Mouse (Mus musculus) spleen, adult 2 months (tissue): ENCODE data around the gene Spatc1l. TPM values are rescaled to one million over a fixed set of nuclear protein-coding genes. Genes with fewer than 3 reads are reported as not detected.

Experiments
- DNase-seq, 2 experiments: peaks; one replicate each; pipeline versions ENCODE4 v3.0.0 to v3.0.0-alpha.2; 2012 to 2021; ENCODE audit warnings: low spot score in 2 of 2, low read depth in 1 of 2
- H3K27ac ChIP-seq: fragments of 200-500 bp; 2 replicates; pipeline ENCODE4 v1.5.1; 2012; ENCODE audit warnings: low read length, inconsistent platforms; ENCODE audit not compliant: insufficient read depth
- H3K27me3 ChIP-seq: fragments of 200-500 bp; 2 replicates; pipeline ENCODE4 v1.6.1; 2012; ENCODE audit warnings: mild to moderate bottlenecking, moderate library complexity, low read length, inconsistent platforms; ENCODE audit not compliant: control insufficient read depth, insufficient read depth
- H3K36me3 ChIP-seq: fragments of 200-500 bp; 2 replicates; pipeline ENCODE4 v1.6.1; 2012; ENCODE audit warnings: mild to moderate bottlenecking, low read length, inconsistent platforms; ENCODE audit not compliant: control insufficient read depth, insufficient read depth
- H3K4me1 ChIP-seq: fragments of 200-500 bp; 2 replicates; pipeline ENCODE4 v1.6.1; 2011; ENCODE audit warnings: inconsistent platforms; ENCODE audit not compliant: control insufficient read depth, insufficient read depth, insufficient read length
- H3K4me3 ChIP-seq: fragments of 200-500 bp; 2 replicates; pipeline ENCODE4 v1.5.1; 2011; ENCODE audit warnings: mild to moderate bottlenecking, inconsistent platforms; ENCODE audit not compliant: insufficient read depth, insufficient read length; ENCODE audit errors: extremely low read depth
- CTCF ChIP-seq: fragments of 200-500 bp; IDR thresholded peaks from 2 replicates; pipeline ENCODE4 v1.5.1; 2011; ENCODE audit warnings: mild to moderate bottlenecking, inconsistent platforms; ENCODE audit not compliant: insufficient read depth, insufficient read length, insufficient replicate concordance; ENCODE audit errors: extremely low read depth
- POLR2A ChIP-seq: fragments of 200-500 bp; IDR thresholded peaks from 2 replicates; pipeline ENCODE4 v1.6.1; 2011; ENCODE audit warnings: low read depth, low read length, inconsistent platforms
- WGBS: fragments of 180-500 bp; shearing (Covaris S2); methylation state at CpG from one replicate; pipeline ENCODE4 v1.1.7; 2018; 5-methylcytosine and 5-hydroxymethylcytosine counted together
- polyA plus RNA-seq: library from polyadenylated mRNA; depleted of rRNA; stranded (reverse); fragments of >200 nt; gene quantifications from 2 replicates; pipeline ENCODE4 v1.2.3, GENCODE M21; 2012; rRNA removed

The Spatc1l gene
- polyA plus RNA-seq, 1 experiment: not detected

- Histone ChIP-seq H3K36me3 (no peaks in the 10 kb centered on the region), H3K27me3 (no peaks in the 10 kb centered on the region), H3K4me3 (no peak overlapping the region), H3K27ac (no peak overlapping the region), H3K4me1 (no peaks in the 10 kb centered on the region)
- 48% methylated on average over 1 of the region's 1 CpGs for WGBS
- TF ChIP-seq POLR2A (no peak), CTCF (no peak)
- no peak for DNase-seq
Measured at GRCm38 (mm10) chr10:76586190-76586589, 24.1 kb downstream of the Spatc1l start.

- DNase-seq: no peak
- WGBS: 84% methylated on average over 11 of the region's 11 CpGs
- TF ChIP-seq POLR2A (no peak), CTCF (no peak)
- Histone ChIP-seq H3K27me3 (no peaks in the 10 kb centered on the region), H3K27ac (no peak overlapping the region), H3K4me1 (no peaks in the 10 kb centered on the region; the same call in 1 of the 2 replicates), H3K4me3 (no peak overlapping the region), H3K36me3 (no peaks in the 10 kb centered on the region)
Measured at GRCm38 (mm10) chr10:76590197-76590596, 28.1 kb downstream of the Spatc1l start.

DNA sequence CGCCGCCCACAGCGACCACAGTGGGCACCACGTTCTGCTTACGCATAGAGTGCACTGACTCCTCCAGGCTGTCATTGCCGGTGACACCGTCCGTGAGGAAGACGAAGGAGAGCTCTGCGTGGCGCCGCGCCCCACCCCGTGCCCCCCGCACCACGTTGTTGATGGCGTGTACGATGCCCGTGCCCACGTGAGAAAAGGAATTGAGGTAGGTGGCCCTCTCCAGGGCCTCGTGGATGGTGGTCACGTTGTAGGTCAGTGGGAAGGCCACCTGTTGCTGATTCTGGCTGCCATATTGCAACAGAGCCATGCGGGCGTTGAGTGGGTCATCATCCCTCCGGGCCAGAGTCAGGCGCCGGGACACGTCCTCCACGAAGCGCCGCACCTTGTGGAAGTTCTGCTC, 34.3 kb downstream of the Spatc1l start:
- 93% methylated on average over 31 of the region's 31 CpGs for WGBS
- Histone ChIP-seq H3K36me3 (no peaks in the 10 kb centered on the region), H3K27me3 (no peaks in the 10 kb centered on the region), H3K4me1 (no peaks in the 10 kb centered on the region; the same call in 1 of the 2 replicates), H3K27ac (no peak overlapping the region), H3K4me3 (no peak overlapping the region)
- TF ChIP-seq POLR2A (no peak), CTCF (no peak)
- DNase-seq: no peak

DNA sequence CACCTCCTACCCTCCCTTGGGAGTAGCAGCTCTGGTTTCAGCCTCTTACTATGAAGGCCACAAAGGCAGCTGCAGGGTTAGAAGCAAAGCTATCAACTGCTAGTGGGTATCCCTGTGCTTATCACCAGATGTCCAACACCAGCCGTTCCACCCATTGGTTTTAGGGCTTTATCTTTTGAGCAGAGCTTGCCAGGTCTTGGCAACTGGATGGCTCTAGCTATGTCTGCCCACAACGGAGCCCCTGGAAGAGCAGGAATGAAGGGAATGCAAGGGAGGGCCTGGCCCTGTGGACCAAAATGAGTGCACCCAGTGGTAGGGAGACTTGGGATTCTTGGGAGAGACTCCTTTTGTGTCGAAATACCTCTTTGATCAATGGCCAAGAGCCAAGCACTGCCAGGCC, 40.6 kb downstream of the Spatc1l start:
- H3K4me1 ChIP-seq: no peaks in the 10 kb centered on the region
- H3K27ac ChIP-seq: no peak overlapping the region
- DNase-seq: no peak
- no peaks in the 10 kb centered on the region for H3K27me3 ChIP-seq
- 79% methylated on average over 3 of the region's 3 CpGs for WGBS
- no peaks in the 10 kb centered on the region for H3K36me3 ChIP-seq
- H3K4me3 ChIP-seq: no peak overlapping the region
- no peak for TF ChIP-seq CTCF
- no peak for TF ChIP-seq POLR2A

DNA sequence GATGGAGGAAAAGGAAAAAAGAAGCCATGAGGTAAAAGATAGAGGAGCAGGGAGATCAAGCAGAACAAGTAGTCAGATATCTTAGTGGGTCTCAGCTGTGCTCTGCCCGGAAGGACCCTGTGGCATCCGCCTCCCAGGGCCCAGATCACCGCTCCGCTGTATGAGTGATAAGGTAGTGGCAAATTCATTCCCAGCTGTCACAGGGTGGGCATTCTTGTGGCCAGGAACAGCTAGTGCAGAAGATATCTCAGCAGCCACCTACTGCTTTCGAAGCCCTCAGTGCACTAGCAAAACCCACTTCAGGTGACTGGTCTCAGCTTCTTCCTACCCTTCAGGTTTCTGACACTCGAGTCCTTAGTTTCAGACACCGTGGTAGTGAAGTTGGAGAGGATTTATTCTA, 50.4 kb downstream of the Spatc1l start:
- no peaks in the 10 kb centered on the region for H3K4me1 ChIP-seq
- TF ChIP-seq POLR2A: no peak
- TF ChIP-seq CTCF: no peak
- no peak overlapping the region for H3K4me3 ChIP-seq
- 79% methylated on average over 7 of the region's 7 CpGs for WGBS
- H3K27me3 ChIP-seq: no peaks in the 10 kb centered on the region
- no peaks in the 10 kb centered on the region for H3K36me3 ChIP-seq
- no peak for DNase-seq
- H3K27ac ChIP-seq: no peak overlapping the region

Other genes with a start within 250 kb of the Spatc1l start
- gene Dip2a, start 217.0 kb upstream of the Spatc1l start, polyA plus RNA-seq: 6.9 and 7.1 TPM in 2 replicates
- gene AC141477.1, start 121.8 kb upstream of the Spatc1l start, polyA plus RNA-seq: not detected in 2 replicates
- 18.4 and 21.1 TPM in 2 replicates for gene Pcnt, start 119.5 kb upstream of the Spatc1l start, polyA plus RNA-seq
- not detected in 2 replicates for gene 2610028H24Rik, start 113.2 kb upstream of the Spatc1l start, polyA plus RNA-seq
- gene Mcm3ap, start 93.3 kb upstream of the Spatc1l start, polyA plus RNA-seq: 16.0 and 16.6 TPM in 2 replicates
- gene Ybey, start 93.2 kb upstream of the Spatc1l start, polyA plus RNA-seq: 2.4 and 3.1 TPM in 2 replicates
- 9.0 and 9.1 TPM in 2 replicates for gene Lss, start 30.7 kb upstream of the Spatc1l start, polyA plus RNA-seq
- gene Ftcd, start 13.4 kb downstream of the Spatc1l start, polyA plus RNA-seq: 0.02 and 0.07 TPM in 2 replicates
- gene Col6a2, start 61.4 kb downstream of the Spatc1l start, polyA plus RNA-seq: 11.5 and 11.7 TPM in 2 replicates
- gene Col6a1, start 163.9 kb downstream of the Spatc1l start, polyA plus RNA-seq: 13.5 and 14.3 TPM in 2 replicates